Mouse (Mus musculus): ENCODE measurements around the gene Rgmb.

GRCm38 (mm10) chr17:15853121-15853520 is 22.3 kb upstream of the Rgmb start:
- TF ChIP-seq CTCF (IDR thresholded peaks at IDR 0.05; ENCODE audit: insufficient read depth, low read length) (no peak), POLR2A (IDR thresholded peaks at IDR 0.05; ENCODE audit: borderline replicate concordance, extremely low read depth, low read depth, low read length) (no peak)

Data from lung, adult 2 months (tissue).